24 mouse cellular contexts compared by ENCODE assay signal in the genomic region with DNA sequence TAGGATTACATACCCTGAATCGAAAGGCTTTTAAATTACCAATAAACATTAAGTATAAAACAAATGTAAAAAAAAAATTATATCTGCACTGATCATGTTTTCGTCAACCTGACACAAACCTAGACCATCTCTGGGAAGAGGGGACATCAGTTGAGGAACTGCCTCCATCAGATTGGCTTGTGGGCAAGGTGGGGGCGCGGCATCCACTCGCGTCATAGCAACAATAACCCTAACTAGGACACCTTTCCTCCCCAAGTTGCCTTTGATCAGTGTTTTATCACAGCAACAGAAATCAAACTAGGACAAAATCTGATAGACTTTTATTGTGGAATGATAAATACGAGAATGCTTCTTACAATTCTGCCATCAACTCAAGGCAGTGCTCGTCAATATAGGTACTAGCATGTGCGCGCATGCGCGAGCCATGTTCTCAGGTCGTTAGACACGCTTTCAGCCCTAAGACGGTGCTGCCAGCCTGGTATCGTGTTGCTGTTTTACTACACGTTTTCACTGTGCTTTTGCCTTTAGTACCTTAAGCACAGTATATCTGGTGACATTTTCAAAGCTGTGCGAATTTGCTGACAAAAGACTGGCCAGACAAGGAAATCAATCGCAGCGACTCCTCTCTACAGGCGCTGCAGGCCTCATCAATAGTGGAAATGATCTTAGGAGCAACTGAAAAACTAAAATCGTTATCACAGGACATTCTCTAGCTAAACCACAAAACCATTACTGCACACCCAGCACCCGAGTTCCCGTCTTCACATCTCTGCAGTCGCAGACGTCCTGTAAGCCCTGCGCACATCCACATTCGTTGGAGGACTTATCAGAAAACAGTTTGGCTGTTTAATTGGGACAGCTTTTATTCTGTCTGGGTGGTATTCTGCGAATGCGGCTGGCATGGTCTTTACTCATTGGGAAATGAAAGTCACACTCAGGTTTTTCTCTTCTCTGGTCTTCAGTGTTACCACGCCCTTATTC. TPM values are rescaled to one million over a fixed set of nuclear protein-coding genes. Genes with fewer than 3 reads are reported as not detected.
DNase-seq lines count a peak whose midpoint lies in the region; ATAC-seq lines count a peak whose summit lies in the region.
"Had no signal": no experiment of that assay in that cellular context is flagged by ENCODE, and none has a peak within 500 bp of the region (broad histone marks: within the 10 kb centered on the region; RNA-seq: fewer than 3 reads in every experiment).

No protein-coding gene starts in this region.

- peak; percentile 44 for ATAC-seq in inflammation-experienced regulatory T-cells, adult 6 months
- no peak for ATAC-seq in kidney, embryonic 16.5 days (ENCODE audit: low FRiP score, low TSS enrichment)
- ATAC-seq: forebrain, embryonic 14.5 days; intestine, postnatal 0 days; midbrain, embryonic 13.5 days had no signal

- no peak overlapping the region for H3K27ac ChIP-seq in kidney, embryonic 16.5 days (ENCODE audit: low read length)
- H3K27ac ChIP-seq: heart, adult 2 months; hindbrain, embryonic 14.5 days; left cerebral cortex, adult 2 months; limb, embryonic 10.5 days; midbrain, embryonic 13.5 days had no signal

- no peaks in the 10 kb centered on the region for H3K27me3 ChIP-seq in kidney, embryonic 16.5 days (ENCODE audit: insufficient read depth, low read length)
- H3K27me3 ChIP-seq: CH12.LX; midbrain, embryonic 13.5 days had no signal

- no peaks in the 10 kb centered on the region for H3K9me3 ChIP-seq in kidney, embryonic 16.5 days (ENCODE audit: low read length)
- H3K9me3 ChIP-seq: limb, embryonic 10.5 days; midbrain, embryonic 13.5 days had no signal

- 82% methylated on average over 31 of the region's 31 CpGs for WGBS in kidney, embryonic 16.5 days

- H3K36me3 ChIP-seq in kidney, embryonic 16.5 days (ENCODE audit: insufficient read depth, low read length) = no peaks in the 10 kb centered on the region
- H3K36me3 ChIP-seq: limb, embryonic 10.5 days; midbrain, embryonic 13.5 days had no signal

- no peak overlapping the region for H3K9ac ChIP-seq in kidney, embryonic 16.5 days (replicated peaks; ENCODE audit: low read length)
- H3K9ac ChIP-seq: hindbrain, embryonic 14.5 days; midbrain, embryonic 13.5 days had no signal

- peak; percentile 52 for DNase-seq in thymus, postnatal 4 days
- DNase-seq in thymus, postnatal 25 days = no peak
- DNase-seq in MEL-GATA-1-ER (ENCODE audit: extremely low read depth, low read depth) = peak; percentile 60
- peak; percentile 61 for DNase-seq in naive thymus-derived CD4-positive, alpha-beta T cell, adult 2 months (ENCODE audit: low read depth)
- DNase-seq in frontal cortex, postnatal 14 days (ENCODE audit: low spot score in 2 of 2) = no peak
- no peak for DNase-seq in gastrocnemius, postnatal 14 days
- DNase-seq: adrenal gland, adult 8-10 months; cerebellum, adult 18-20 months; cerebellum, postnatal 36 days; kidney, postnatal 10 days; lung, adult 2 months; lung, postnatal 36 days; right cerebral cortex, adult 18-20 months had no signal

- H3K4me1 ChIP-seq in kidney, embryonic 16.5 days (ENCODE audit: insufficient read depth, low read length) = no peaks in the 10 kb centered on the region

- H3K4me3 ChIP-seq in kidney, embryonic 16.5 days (ENCODE audit: low read length) = no peak overlapping the region
- H3K4me3 ChIP-seq: erythroblast, embryonic 14.5 days; heart, adult 2 months; left cerebral cortex, adult 2 months; limb, embryonic 10.5 days; midbrain, embryonic 13.5 days had no signal

- no peak overlapping the region for H3K4me2 ChIP-seq in kidney, embryonic 16.5 days (replicated peaks; ENCODE audit: low read depth, low read length)
- H3K4me2 ChIP-seq: hindbrain, embryonic 14.5 days; midbrain, embryonic 13.5 days had no signal

- intact Hi-C loops in gastrocnemius, postnatal 14 days (cut with DNase I; ENCODE audit: low total_unique reads) = no loop called here

RNA-seq across cellular contexts. Expression of gene Nup107, which starts 11.7 kb away (rescaled TPM):
- 10 to 100 TPM; 48.5 to 73.1 (median 57.4) TPM for polyA plus RNA-seq in inflammation-experienced regulatory T-cells, adult 6 months (2017; shearing (Covaris generic))
- polyA plus RNA-seq in kidney, embryonic 16.5 days (2015; fragmentation: Nextera tagmentation; extraction: Ambion mirVana) = 64.8 and 69.0 TPM in 2 replicates
- 1 to 10 TPM; 7.0 to 7.6 TPM for total RNA-seq in gastrocnemius, postnatal 14 days (2021)

RNA-seq across cellular contexts. Expression of gene Rap1b, which starts 41.7 kb away (rescaled TPM):
- 100 to 1,000 TPM in 1 of 3 experiments, 10 to 100 TPM in 2; 60.4 to 128 (median 82.5) TPM for polyA plus RNA-seq in inflammation-experienced regulatory T-cells, adult 6 months (2017; shearing (Covaris generic))
- 166 and 185 TPM in 2 replicates for polyA plus RNA-seq in kidney, embryonic 16.5 days (2015; fragmentation: Nextera tagmentation; extraction: Ambion mirVana)
- 10 to 100 TPM; 29.5 to 36.0 TPM for total RNA-seq in gastrocnemius, postnatal 14 days (2021)

RNA-seq across cellular contexts. Expression of gene Slc35e3, which starts 58.0 kb away (rescaled TPM):
- 1 to 10 TPM; 1.8 to 3.5 (median 2.8) TPM for polyA plus RNA-seq in inflammation-experienced regulatory T-cells, adult 6 months (2017; shearing (Covaris generic))
- polyA plus RNA-seq in kidney, embryonic 16.5 days (2015; fragmentation: Nextera tagmentation; extraction: Ambion mirVana) = 15.2 and 17.3 TPM in 2 replicates
- total RNA-seq in gastrocnemius, postnatal 14 days (2021) = 1 to 10 TPM; 5.2 to 6.1 TPM
- polyA plus RNA-seq: erythroblast, embryonic 14.5 days had no signal

Comparison
In these comparisons a context has a peak if more than half of its experiments do, and no peak if none do; other contexts are left out.
1. DNase-seq: peak in thymus, postnatal 4 days (single experiment), MEL-GATA-1-ER (single experiment) and naive thymus-derived CD4-positive, alpha-beta T cell, adult 2 months (single experiment); none in thymus, postnatal 25 days (single experiment), frontal cortex, postnatal 14 days (0 of 2) and gastrocnemius, postnatal 14 days (single experiment).